Mouse (Mus musculus) limb, embryonic 11.5 days (tissue): ENCODE results near the gene Tbpl1. TPM values are rescaled to one million over a fixed set of nuclear protein-coding genes. Genes with fewer than 3 reads are reported as not detected.

Experiments used
- ATAC-seq: fragments of 200-750 bp; cut with Nextera tagmentation; 2 replicates; pipeline ENCODE4 v1.8.0; 2017; ENCODE audit warnings: low read depth; ENCODE audit not compliant: insufficient number of reproducible peaks, low FRiP score, low TSS enrichment
- DNase-seq: peaks from one replicate; pipeline ENCODE4 v3.0.0-alpha.2; 2015; ENCODE audit warnings: low spot score
- H3K27ac ChIP-seq: fragments of 300-500 bp; sonication (generic); replicated peaks from 2 replicates; pipeline ENCODE4 v1.5.1; 2014; ENCODE audit warnings: low read depth, mild to moderate bottlenecking, low read length
- H3K27me3 ChIP-seq: fragments of 300-500 bp; sonication (generic); 2 replicates; pipeline ENCODE4 v1.6.1; 2014; ENCODE audit warnings: mild to moderate bottlenecking, low read length, mixed read lengths; ENCODE audit not compliant: control insufficient read depth, insufficient read depth
- H3K36me3 ChIP-seq: fragments of 300-500 bp; sonication (generic); 2 replicates; pipeline ENCODE4 v1.6.1; 2014; ENCODE audit warnings: mild to moderate bottlenecking, low read length, moderate library complexity, mixed read lengths; ENCODE audit not compliant: control insufficient read depth, insufficient read depth
- H3K4me1 ChIP-seq: fragments of 300-500 bp; sonication (generic); 2 replicates; pipeline ENCODE4 v1.6.1; 2014; ENCODE audit warnings: low read length, mixed read lengths; ENCODE audit not compliant: control insufficient read depth, insufficient read depth
- H3K4me2 ChIP-seq: fragments of 300-500 bp; sonication (generic); 2 replicates; pipeline ENCODE4 v1.6.1; 2014; ENCODE audit warnings: low read depth, mild to moderate bottlenecking, moderate library complexity; ENCODE audit not compliant: severe bottlenecking
- H3K4me3 ChIP-seq: fragments of 300-500 bp; sonication (generic); 2 replicates; pipeline ENCODE4 v1.5.1; 2014; ENCODE audit warnings: low read depth, low read length
- H3K9ac ChIP-seq: fragments of 300-500 bp; sonication (generic); 2 replicates; pipeline ENCODE4 v1.6.1; 2014; ENCODE audit warnings: mild to moderate bottlenecking, low read length
- H3K9me3 ChIP-seq: fragments of 300-500 bp; sonication (generic); 2 replicates; pipeline ENCODE4 v1.6.1; 2016; ENCODE audit warnings: low read length; ENCODE audit not compliant: control insufficient read depth
- WGBS: fragments of 180-500 bp; shearing (Covaris S2); extraction: QIAGEN DNeasy Blood & Tissue Kit; methylation state at CpG from one replicate; pipeline ENCODE4 v1.1.7; 2014; 5-methylcytosine and 5-hydroxymethylcytosine counted together
- polyA plus RNA-seq: library from polyadenylated mRNA; unstranded; fragments of >200 nt; fragmentation: Nextera tagmentation; extraction: Ambion mirVana; gene quantifications from 2 replicates; pipeline ENCODE4 v1.2.1, GENCODE M21; 2014

Gene Tbpl1
- polyA plus RNA-seq, 1 experiment from 2014 or later: 91.3 TPM

DNA sequence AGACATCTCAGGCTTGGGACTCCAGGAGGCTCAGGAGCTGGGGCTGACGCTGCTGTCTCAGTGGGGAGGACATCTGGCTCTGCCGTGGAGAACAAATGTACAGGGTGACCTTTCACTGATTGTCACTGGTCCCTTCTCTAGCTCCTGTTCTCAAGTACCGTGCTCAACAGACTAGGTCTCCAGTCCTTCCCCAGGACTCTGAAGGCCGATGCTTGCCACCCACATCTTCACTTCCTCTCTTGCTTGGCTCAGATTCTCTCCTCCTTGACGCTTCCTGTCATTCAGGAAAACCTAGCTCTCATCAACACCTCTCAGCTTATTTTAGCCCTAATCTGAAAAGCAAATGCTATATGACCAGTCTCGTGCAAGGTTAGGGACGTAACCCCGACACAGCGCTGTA is 31.0 kb downstream of the Tbpl1 start:
- Histone ChIP-seq H3K4me1 (no peaks in the 10 kb centered on the region), H3K9me3 (no peaks in the 10 kb centered on the region), H3K36me3 (peaks cover 3% of the 10 kb centered on the region), H3K9ac (no peak overlapping the region), H3K4me2 (no peak overlapping the region), H3K4me3 (no peak overlapping the region), H3K27me3 (no peaks in the 10 kb centered on the region), H3K27ac (no peak overlapping the region)
- no peak for DNase-seq
- no peak for ATAC-seq
- 82% methylated on average over 9 of the region's 9 CpGs for WGBS

DNA sequence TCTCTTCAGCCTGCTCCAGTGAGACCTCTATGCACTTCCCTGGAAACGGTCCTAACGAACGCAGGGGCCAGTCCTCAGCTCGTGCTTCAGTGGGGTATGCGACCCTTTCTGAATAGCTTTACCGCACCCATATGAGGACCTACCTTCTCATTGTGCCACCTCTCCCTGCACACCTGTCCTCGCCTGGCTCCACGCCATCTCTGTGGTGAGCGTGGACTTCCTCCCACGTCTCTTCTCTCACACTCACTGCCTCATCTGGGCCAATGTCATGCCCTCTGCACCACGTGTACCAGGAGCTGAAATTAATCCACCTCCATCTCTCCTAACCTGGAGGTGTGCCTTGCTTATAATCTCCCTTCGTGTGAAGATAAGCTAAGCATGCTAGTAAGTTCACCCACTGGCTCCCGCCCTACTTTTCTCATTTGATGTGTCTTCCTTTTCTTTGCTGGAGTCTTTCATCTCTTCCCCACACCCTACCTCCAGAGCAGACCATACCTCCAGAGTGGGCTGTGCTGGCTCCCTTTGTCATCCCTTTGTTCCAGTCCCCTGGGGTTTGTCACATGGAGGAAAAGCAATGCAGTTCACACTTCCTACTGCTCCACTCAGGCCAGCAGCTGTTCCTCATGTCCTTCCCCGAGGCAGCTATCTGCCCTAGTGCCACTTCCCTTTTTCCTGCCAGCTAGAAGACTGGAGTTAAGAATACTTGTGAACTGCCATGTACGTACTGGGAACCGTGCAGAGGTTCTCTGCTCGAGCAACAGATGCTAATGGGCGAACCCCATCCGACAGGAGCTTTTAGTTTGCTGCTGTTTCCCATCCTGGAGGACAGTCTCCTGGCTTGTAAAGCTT is 32.0 kb downstream of the Tbpl1 start:
- Histone ChIP-seq H3K27me3 (no peaks in the 10 kb centered on the region), H3K9ac (no peak overlapping the region), H3K27ac (no peak overlapping the region), H3K4me3 (no peak overlapping the region), H3K9me3 (no peaks in the 10 kb centered on the region), H3K36me3 (no peaks in the 10 kb centered on the region), H3K4me2 (no peak overlapping the region), H3K4me1 (no peaks in the 10 kb centered on the region)
- no peak for DNase-seq
- 74% methylated on average over 19 of the region's 19 CpGs for whole genome bisulfite sequencing
- no peak for ATAC-seq

DNA sequence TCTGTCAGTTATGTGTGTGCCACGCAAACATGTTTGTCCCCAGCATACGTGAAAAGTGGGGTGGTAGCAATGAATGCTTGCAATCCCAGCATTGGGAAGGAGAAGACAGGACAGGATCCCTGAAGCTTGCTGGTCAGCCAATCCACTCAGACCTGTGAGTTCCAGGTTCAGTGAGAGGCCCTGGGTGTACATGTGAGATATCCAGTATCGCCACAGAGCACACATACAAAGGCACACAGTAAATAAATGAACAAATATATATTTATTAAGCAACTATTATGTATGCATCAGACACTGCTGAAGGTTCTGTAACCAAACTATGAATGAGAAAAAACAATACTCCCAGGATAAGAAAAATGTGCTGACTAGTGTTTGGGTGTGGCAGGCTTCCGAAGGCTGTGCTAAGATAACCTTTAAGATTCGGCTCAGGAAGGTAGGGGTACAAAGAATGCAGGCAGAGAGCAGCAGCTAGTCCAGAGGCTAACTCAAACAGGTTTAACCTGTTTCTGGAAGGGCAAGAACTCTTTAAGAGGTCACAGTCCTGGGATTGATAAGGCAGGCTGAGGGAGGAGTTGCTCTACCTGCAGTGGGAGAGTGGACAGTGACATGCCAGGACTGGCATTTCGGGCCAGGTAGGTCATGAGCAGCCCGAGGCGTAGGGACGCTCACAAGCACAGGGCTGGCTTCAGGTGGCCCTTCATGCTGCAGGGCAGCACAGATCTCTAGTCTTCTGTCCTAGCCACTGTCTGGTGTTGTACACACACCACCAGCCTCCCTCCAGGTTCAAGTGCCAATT is 33.4 kb downstream of the Tbpl1 start:
- ATAC-seq (no peak), DNase-seq (no peak)
- no peaks in the 10 kb centered on the region for H3K27me3 ChIP-seq
- no peaks in the 10 kb centered on the region for H3K36me3 ChIP-seq
- H3K9me3 ChIP-seq: no peaks in the 10 kb centered on the region
- 87% methylated on average over 9 of the region's 9 CpGs for WGBS
- H3K4me1 ChIP-seq: no peaks in the 10 kb centered on the region
- H3K9ac ChIP-seq: no peak overlapping the region
- no peak overlapping the region for H3K27ac ChIP-seq
- no peak overlapping the region for H3K4me3 ChIP-seq
- H3K4me2 ChIP-seq: no peak overlapping the region

DNA sequence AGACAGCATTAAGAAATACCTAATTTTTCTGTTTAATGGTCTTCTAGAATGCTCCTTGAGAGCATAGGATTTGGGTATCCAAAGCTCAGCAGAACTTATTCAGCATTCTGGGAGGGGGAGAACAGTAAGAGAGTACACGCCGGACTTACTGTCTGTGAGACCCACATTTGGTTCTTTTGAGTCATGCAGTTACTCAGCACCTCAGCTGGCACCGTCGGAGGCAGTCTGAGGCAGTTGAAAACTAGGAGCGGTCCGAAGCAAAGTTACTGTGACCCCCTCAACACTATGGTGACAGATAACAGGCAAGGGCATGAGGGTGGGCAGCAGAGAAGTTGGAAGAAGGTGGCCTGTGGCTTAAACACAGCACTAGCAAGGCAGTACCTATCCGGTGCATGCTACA is 34.9 kb downstream of the Tbpl1 start:
- Histone ChIP-seq H3K4me3 (no peak overlapping the region), H3K36me3 (no peaks in the 10 kb centered on the region)
- ATAC-seq: no peak

DNA sequence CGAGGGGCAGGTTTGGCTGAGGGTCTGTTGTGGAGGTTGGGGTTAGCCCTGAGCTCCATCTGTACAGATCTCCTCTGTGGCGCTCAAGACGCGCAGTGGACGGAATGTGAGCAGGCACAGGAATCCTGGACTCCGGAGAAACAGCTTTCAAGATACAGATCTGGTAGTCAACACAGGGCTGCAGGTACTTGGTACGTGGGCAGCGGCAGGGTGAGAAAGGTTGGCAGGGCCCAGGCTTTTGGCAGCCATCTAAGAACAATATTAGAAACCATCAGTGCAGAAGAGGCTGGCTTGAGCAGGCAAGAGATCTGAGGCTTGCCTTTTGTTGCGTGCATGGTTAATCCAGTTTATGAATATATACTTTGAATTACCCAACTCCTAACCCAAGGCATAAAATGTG is 35.5 kb downstream of the Tbpl1 start:
- no peak for ATAC-seq
- Histone ChIP-seq H3K9ac (no peak overlapping the region), H3K4me3 (no peak overlapping the region), H3K36me3 (no peaks in the 10 kb centered on the region), H3K27me3 (no peaks in the 10 kb centered on the region), H3K9me3 (no peaks in the 10 kb centered on the region), H3K4me2 (no peak overlapping the region), H3K4me1 (no peaks in the 10 kb centered on the region), H3K27ac (no peak overlapping the region)
- no peak for DNase-seq
- 94% methylated on average over 9 of the region's 9 CpGs for WGBS

More for the DNA sequence above, 34.9 kb downstream of the Tbpl1 start:
- no peak overlapping the region for H3K4me2 ChIP-seq
- H3K9ac ChIP-seq: no peak overlapping the region
- H3K27me3 ChIP-seq: no peaks in the 10 kb centered on the region
- H3K27ac ChIP-seq: no peak overlapping the region
- H3K4me1 ChIP-seq: no peaks in the 10 kb centered on the region
- WGBS: 83% methylated on average over 7 of the region's 7 CpGs
- no peak for DNase-seq
- no peaks in the 10 kb centered on the region for H3K9me3 ChIP-seq

DNA sequence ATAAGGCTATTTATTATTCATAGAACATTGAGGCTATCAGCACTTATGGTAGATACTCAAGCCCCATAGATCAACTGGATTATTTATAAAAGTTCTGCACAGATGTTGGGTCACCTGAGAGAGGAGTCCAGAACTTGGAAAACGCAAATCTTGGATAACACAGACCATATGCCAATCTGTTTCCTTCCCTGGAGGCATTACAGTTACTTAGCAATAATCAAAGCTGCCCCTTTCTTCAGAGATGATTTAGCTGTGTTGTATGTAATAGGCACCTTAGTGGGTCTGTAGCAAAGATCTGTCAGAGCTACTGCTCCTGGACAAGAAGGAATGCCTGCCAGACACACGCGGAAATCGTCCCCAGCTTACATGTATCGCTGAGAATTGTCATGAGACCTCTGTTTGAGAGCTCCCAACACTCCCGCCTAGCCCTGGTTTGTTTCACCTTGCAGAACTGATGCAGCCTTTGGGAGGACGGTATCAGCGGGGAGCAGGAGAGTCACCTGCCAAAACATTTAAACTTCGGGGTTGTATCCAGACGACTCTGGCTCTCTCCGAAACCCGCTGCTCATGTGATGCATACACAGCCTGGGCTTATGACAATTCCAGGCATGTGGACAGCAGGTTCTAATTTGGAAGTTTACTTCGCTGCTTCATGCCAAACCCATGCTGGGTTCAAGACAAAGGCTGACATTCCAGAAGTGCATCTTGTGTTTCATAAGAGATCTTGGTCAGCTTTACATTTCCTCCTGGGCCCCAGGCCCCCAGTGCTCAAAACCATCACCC is 55.7 kb downstream of the Tbpl1 start:
- 62% methylated on average over 13 of the region's 13 CpGs for WGBS
- no peak overlapping the region for H3K9ac ChIP-seq
- no peak overlapping the region for H3K4me3 ChIP-seq
- no peaks in the 10 kb centered on the region for H3K27me3 ChIP-seq
- no peak overlapping the region for H3K4me2 ChIP-seq
- ATAC-seq (peak; percentile 21; the same call in 1 of the 2 replicates), DNase-seq (peak; percentile 37)
- no peak overlapping the region for H3K27ac ChIP-seq
- peaks cover 5% of the 10 kb centered on the region; the same call in 1 of the 2 replicates for H3K4me1 ChIP-seq
- no peaks in the 10 kb centered on the region for H3K9me3 ChIP-seq
- H3K36me3 ChIP-seq: no peaks in the 10 kb centered on the region

DNA sequence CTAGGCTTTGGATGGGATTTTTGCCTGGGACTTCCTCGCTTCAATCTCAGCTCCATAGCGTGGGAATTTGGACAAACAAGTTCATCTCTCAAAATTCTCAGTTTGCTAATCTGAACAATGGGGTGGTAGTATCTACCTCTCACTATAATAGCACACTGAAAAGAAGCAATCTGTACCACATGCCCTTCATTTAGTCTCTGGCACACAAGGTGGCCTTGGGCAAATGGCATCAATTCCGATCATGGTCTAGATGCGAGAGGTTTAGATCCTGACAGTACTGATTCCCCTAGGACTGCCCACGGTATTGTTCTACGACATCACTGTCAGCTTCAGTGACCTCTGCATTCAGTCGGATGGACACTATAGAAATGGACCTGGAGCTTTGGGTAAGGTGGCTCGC is 57.6 kb downstream of the Tbpl1 start:
- 91% methylated on average over 8 of the region's 8 CpGs for WGBS
- Histone ChIP-seq H3K27ac (no peak overlapping the region), H3K4me2 (no peak overlapping the region), H3K9me3 (no peaks in the 10 kb centered on the region), H3K9ac (no peak overlapping the region), H3K36me3 (no peaks in the 10 kb centered on the region), H3K4me1 (peaks cover 5% of the 10 kb centered on the region; the same call in 1 of the 2 replicates), H3K27me3 (no peaks in the 10 kb centered on the region), H3K4me3 (no peak overlapping the region)
- ATAC-seq: no peak
- DNase-seq: no peak

DNA sequence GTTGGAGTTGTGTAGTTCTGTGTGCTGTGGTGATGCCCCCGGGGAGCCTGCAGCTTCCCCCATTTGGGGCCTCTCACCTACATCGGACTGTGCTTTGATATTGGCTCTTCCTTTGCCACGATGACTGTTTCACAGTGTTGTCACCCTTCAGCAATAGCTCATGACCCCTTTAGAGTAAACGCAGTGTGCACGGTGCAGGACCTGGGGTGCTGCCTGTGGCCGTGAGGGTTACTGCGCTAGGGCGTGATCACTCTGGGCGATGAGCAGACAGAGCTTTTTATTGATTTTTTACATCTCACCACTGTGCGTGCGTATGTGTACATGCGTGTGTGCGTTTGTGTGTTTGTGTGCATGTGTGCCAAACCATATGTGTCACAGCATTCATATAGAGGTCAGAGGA is 63.2 kb downstream of the Tbpl1 start:
- H3K4me1 ChIP-seq: no peaks in the 10 kb centered on the region
- no peak overlapping the region for H3K27ac ChIP-seq
- H3K9ac ChIP-seq: no peak overlapping the region
- H3K9me3 ChIP-seq: no peaks in the 10 kb centered on the region
- DNase-seq: no peak
- ATAC-seq: no peak
- WGBS: 93% methylated on average over 13 of the region's 13 CpGs
- no peak overlapping the region for H3K4me2 ChIP-seq
- H3K27me3 ChIP-seq: no peaks in the 10 kb centered on the region
- H3K4me3 ChIP-seq: no peak overlapping the region
- H3K36me3 ChIP-seq: no peaks in the 10 kb centered on the region
